Mouse (Mus musculus) gastrocnemius, postnatal 14 days (tissue): Measurements from ENCODE around the gene Tmem127. TPM values are rescaled to one million over a fixed set of nuclear protein-coding genes. Genes with fewer than 3 reads are reported as not detected.
A peak's percentile ranks its signal among the peaks of the same experiment; 100 is the strongest.
"Not testable (repeated sequence)": the region's sequence is repeated elsewhere in the genome, so short reads cannot be mapped to it uniquely, and the experiment has no call there.

Experiments
- DNase-seq: peaks from one replicate; pipeline ENCODE4 v3.0.0; 2021; ENCODE audit warnings: mixed read lengths
- intact Hi-C: fragments of 180-260 bp; cut with DNase I; formaldehyde crosslinking; loops from one replicate; pipeline ENCODE4 v1.15.1; 2025; ENCODE audit warnings: low total_unique reads
- long read RNA-seq, 2 experiments: library from polyadenylated mRNA; stranded (forward); transcript quantifications; one replicate each; pipeline ENCODE4 v2.0.0; 2021
- total RNA-seq, 2 experiments: library from RNA; stranded (reverse); gene quantifications; 2 replicates each; pipeline ENCODE4 v1.2.3; 2021

Gene Tmem127
- total RNA-seq: 10 to 100 TPM; 24.0 to 28.9 TPM
- long read RNA-seq, experiment 1, full-length matches to known transcripts: 2 of 9 reads
- long read RNA-seq, experiment 1, partial matches to known transcripts: 0 of 9 reads
- long read RNA-seq, experiment 1, other reads (novel, unspliced or antisense): 7 of 9 reads
- long read RNA-seq, experiment 2, full-length matches to known transcripts: 9 of 15 reads
- long read RNA-seq, experiment 2, partial matches to known transcripts: 1 of 15 reads
- long read RNA-seq, experiment 2, other reads (novel, unspliced or antisense): 5 of 15 reads

DNA sequence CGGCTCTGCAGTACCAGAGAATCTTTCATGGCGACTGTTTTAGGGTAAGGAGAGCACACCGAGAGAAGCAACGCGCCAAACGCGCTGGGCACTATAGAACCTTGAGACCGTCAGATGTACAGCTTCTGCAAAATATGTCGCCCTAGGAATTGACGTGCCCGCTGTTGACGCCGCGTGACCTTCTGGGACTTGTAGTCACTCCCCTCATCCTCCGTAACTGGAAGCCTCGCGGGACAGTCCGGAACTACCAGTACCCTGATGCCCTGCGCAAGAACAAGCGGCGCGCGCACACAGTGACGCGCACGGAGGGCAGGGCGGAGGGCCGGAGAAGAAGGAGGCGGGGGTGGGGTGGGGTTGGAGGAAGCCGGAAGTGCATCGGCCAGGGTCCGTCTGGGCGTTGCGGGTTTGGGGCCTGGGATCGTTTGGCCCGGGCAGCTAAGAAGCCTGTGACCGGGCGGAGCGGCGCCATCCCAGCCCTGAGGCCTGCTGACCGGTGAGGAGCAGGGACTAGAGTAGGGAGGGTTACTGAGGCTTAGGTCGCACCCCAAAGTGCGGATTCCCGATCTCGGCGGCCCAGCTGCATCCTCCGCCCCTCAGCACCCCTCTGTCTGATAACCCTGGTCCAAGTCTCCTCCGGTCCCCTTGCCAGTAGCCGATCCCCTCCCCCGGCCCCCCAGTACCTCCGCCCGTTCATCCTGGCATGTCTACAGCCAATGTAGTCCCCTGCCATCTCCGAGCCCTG is at the start of gene Tmem127, which contains the start of gene Ciao1:
Tmem127 (plus strand) TSS at position 317 of the 742 bp plus-strand sequence.
Ciao1 (minus strand) TSS at position 225 of the 742 bp plus-strand sequence.
- DNase-seq: peak; percentile 99
- intact Hi-C loops: loop anchor here (10.0 kb wide), 1 partner anchor 87 kb away; the partner anchor contains the start of genes Astl and Dusp2

DNA sequence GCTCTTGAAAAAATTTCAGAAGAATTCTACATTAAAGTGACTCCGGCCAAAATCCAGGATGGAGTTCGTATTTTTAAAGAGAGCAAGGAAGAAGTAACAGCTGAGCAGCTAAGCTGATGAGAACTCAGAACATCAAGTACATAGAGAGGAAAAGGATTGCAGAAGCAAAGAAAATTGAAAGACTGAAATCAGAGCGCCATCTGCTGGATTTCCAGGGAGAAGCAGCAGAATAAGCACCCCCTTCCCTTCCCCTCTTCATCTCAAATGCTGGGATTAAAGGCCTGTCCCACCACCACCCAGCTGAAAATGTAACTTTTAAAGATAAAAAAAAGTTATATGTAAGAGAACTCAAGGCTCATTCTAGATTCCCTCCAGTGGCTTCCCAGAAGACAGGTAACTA is 42.8 kb upstream of the Tmem127 start:
- intact Hi-C loops: loop anchor here (2.0 kb wide), 1 partner anchor 40 kb away; no protein-coding TSS in a partner anchor
- DNase-seq: peak; percentile 26

DNA sequence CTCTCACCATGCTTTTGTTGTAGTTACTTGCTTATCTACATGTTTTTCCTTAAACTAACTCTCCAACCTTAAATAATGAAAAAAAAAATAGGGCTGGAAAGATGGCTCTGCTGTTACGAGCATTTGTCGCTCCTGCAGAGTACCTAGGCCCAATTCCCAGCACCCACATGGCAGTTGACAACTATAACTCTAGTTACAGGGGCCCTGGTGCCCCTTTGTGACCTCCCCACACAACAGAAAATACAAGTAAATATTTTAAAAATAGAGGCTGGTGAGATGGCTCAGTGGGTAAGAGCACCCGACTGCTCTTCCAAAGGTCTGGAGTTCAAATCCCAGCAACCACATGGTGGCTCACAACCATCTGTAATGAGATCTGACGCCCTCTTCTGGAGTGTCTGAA is 41.8 kb upstream of the Tmem127 start:
- DNase-seq: not testable (repeated sequence)
- intact Hi-C loops: loop anchor here (2.0 kb wide), 1 partner anchor 41 kb away; no protein-coding TSS in a partner anchor

DNA sequence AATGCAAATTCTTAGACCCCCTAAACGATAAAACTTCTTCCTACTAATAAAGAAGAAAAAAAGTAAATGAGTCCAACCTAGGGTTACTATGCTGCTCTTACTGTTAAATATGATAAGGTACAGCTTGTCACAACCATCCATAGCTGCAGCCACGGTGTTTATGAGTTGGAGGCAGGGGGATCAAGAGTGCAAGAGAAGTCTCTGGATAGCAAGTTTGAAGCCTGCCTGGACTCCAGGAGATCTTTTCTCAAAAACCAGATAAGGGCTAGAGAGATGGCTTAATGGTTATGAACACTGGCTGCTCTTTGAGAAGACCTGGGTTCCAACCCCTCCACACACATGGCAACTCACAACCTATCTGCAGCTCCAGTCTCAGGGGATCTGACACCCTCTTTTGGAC is 40.8 kb upstream of the Tmem127 start:
- intact Hi-C loops: no loop called here

DNA sequence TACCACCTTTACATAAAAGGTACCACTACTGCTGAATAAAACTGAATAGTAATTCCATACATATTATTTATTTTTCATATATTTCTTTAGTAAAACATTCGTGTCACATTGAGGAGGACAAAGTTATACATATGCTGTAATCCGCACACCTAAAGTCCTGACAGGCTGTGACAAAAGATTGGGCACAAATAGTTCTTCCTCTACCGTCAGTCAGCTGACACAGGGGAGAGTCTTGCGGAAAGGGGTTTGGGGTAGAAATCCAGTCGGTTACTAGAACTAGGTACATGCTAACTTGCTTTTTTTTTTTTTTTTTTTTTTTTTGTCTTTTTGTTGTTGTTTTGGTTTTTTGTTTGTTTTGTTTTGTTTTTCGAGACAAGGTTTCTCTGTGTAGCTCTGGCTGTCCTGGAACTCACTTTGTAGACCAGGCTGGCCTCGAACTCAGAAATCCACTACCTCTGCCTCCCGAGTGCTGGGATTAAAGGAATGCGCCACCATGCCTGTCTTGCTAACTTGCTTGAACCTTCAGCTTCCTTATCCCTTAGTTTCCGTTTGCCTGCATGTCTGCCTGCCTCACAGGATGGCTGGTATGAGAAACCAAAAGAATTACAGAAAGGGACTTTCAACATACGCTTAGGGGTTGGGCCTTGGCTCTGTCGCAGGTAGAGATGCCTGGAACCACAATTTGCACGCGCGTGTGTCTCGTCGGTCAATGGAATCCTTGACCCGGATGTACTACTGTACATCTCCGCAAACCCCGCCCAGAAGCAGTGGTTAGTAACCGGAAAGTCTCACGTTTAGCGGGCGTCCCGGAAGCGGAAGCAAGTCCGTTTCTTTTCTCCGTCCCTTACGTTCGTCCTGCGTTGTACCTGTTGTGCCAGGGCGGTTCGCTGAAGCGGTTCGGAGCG is 39.9 kb upstream of the Tmem127 start, which contains the start of the genes 1810024B03Rik and Snrnp200:
1810024B03Rik (minus strand) TSS at position 734 of the 905 bp plus-strand sequence.
Snrnp200 (plus strand) TSS at position 840 of the 905 bp plus-strand sequence.
- intact Hi-C loops: no loop called here
- DNase-seq: peak; percentile 93

More for the DNA sequence above, 40.8 kb upstream of the Tmem127 start:
- no peak for DNase-seq

DNA sequence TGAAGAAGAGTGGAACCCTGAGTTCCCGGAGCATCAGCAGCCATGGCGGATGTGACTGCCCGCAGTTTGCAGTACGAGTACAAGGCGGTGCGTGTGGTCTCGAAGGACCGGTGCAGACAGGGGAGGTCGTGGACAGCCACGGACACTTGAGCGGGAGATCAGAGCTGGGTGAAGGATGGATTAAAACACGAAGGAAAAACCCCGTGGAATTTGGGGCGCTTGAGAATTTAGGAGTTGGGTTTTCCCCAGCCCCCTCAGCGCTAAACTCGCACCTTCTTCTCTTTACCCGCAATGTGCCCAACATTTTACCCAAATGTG is 39.3 kb upstream of the Tmem127 start:
- no peak for DNase-seq
- intact Hi-C loops: no loop called here

DNA sequence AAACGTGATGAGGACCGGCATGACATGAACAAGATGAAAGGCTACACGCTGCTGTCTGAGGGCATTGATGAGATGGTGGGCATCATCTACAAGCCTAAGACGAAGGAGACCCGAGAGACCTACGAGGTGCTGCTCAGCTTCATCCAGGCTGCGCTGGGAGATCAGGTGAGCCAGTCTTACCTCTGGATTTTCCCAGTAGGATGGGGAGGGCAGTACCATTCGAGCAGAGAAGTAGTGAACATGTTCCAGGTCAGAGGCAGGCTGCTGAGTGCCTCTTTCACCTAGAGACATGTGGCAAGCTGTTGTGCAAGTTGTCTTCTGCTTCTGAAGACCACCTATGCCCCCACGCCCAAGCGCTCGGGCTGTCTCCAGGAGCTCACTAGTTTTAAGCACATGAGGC is 37.0 kb upstream of the Tmem127 start:
- intact Hi-C loops: no loop called here

DNA sequence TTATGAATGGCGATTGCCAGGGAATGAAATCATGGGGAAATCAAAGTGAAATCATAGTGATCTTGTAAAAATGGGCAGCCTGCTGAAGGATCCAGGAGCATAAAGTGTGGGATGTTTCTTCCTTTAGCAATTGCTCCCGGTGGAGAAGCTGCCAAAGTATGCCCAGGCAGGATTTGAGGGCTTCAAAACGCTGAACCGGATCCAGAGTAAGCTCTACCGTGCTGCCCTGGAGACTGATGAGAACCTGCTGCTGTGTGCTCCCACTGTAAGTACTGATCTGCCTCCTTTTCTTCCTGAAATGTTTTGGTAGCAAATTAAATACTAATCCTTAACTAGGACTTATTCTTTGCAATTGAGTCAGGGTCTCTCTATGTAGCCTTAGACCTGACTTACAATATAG is 30.0 kb upstream of the Tmem127 start:
- intact Hi-C loops: no loop called here
- no peak for DNase-seq

More for the DNA sequence above, 37.0 kb upstream of the Tmem127 start:
- DNase-seq: no peak

DNA sequence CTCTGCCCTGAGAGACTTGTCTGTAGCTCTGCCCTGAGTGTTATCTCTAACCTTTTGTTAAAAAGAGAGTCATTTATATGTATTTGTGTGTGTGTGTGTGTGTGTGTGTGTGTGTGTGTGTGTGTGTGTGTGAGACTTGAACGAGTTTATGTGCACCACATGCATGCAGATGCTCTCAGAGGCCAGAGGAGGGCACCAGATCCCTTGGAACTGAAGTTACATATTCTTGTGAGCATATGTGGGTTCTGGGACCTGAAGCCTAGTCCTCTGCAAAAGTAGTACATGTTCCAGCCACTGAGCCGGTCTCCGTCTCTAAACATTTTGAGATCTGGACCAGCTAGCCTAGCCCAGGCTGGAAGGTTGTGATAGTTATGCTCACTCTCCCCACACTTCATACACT is 22.4 kb upstream of the Tmem127 start:
- intact Hi-C loops: loop anchor here (10.0 kb wide), 1 partner anchor 170 kb away; no protein-coding TSS in a partner anchor
- no peak for DNase-seq

DNA sequence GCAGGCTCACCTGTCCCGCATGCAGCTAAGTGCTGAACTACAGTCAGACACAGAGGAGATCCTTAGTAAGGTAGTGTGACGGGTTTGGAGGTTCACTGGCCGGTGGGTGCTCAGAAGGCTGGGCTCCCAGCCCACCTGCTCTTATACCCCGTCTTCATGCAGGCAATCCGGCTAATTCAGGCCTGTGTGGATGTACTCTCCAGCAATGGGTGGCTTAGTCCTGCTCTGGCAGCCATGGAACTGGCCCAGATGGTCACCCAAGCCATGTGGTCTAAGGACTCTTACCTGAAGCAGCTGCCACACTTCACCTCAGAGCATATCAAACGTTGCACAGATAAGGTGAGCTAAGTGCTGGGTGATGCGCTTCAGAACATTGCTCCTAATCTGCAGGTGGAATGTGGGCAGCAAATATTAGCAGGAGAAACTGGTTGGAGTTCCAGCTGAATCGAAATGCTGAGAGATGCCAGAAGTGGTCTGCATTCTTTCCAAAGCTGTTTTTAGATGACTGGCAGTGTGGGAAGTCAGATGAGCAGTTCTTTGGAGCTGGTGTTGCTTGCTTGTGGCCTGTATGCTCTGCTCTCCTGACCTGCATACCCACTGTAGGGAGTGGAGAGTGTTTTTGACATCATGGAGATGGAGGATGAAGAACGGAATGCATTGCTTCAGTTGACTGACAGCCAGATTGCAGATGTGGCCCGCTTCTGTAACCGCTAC is 9.7 kb upstream of the Tmem127 start:
- intact Hi-C loops: no loop called here
- DNase-seq: no peak

DNA sequence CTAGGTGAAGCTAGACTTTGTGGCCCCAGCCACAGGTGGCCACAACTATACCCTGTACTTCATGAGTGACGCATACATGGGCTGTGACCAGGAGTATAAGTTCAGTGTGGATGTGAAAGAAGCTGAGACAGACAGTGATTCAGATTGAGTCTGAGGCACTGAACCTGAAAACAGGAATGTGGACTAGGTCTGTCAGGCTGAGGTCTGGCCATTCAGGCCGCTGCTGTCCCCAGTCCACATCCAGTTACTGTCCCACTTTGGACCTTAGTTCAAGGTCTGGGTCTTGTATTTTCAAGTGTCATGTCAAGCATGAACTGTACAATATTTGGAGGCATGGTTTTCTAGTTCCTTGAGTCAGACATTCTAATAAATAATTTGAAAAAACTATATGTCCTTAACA is 7.6 kb upstream of the Tmem127 start:
- intact Hi-C loops: loop anchor here (10.0 kb wide), 1 partner anchor 95 kb away; the partner anchor contains the start of genes Astl and Dusp2
- no peak for DNase-seq

DNA sequence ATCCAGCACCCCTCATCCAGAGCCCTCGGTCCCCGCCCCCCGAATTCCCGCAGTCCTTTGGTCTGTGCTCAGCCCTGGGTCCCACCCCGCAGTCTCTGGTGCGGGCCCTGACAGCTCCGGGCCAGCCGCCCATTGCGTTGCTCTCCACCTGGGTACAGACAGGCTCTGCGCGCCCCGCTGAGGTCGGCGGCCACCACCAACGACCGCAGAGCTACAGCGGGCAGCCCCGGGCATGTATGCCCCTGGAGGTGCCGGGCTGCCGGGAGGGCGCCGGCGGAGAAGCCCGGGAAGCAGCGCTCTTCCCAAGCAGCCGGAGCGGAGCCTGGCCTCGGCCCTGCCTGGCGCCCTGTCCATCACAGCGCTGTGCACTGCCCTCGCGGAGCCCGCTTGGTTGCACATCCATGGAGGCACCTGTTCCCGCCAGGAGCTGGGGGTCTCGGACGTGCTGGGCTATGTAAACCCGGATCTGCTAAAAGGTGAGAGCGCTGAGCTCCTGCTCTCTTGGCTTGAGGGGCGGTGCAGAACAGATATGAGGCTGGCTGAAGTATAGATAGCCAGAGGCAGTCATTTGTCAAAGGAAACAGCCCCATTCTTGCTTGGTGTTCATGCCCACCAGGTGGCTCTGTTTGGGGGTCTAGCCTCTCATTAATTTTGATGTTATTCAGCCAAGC is 761 bp downstream of the Tmem127 start:
- intact Hi-C loops: loop anchor here (10.0 kb wide), 1 partner anchor 86 kb away; the partner anchor contains the start of genes Astl and Dusp2
- DNase-seq: peak; percentile 59

DNA sequence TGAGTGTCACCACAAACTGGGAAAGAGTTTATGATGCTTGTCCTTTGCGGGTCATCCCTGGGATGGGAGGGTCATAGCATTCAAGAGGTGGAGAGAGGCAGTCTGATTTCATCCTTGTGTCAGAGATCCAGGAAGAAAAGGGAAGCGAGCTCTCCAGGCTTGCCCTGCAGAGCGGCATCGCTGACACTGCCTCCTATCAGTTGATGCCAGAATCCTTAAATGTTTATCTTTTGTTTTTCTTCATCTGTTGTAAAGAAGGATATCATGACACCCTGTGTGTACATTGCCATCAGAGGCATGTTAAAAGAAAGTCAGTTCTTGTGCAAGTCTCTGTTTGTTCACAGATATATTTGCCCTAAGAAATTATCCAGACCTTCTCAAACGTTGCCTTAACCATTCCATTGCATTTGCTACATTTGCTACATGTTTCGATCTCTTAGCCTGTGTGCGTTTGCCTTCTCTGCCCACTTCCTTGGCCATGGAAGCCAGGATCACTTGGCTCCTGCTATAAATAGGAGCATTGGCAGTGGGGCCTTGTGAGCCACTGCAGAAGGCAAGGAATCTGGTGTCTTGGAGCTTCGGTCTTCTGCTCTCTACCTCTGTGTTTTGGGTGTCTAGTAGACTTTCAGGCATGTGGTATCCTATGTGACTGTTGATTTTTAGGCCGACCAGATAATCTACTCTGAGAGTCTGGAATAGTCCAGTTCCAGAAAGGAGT is 2.7 kb downstream of the Tmem127 start:
- DNase-seq: peak; percentile 15
- intact Hi-C loops: no loop called here

DNA sequence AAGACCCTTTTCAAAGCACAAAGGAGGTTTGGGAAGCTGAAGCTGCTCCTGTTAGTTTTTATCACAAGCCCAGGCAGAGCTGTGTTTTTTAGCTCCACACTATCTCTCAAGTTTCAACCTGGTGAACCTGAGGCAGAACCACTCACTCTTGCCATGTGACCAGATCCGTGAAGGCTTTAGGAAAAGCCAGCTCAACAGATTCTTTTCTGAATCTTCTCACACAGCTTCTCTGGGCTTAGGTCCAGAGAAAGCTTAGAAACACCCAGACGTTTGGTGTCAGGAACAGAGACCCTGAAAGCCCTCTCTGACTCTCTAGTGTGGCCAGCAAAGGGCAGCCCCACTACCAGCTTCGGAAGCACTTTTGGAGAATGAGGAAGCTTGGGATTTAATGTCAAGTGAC is 3.7 kb downstream of the Tmem127 start:
- DNase-seq: no peak
- intact Hi-C loops: no loop called here

DNA sequence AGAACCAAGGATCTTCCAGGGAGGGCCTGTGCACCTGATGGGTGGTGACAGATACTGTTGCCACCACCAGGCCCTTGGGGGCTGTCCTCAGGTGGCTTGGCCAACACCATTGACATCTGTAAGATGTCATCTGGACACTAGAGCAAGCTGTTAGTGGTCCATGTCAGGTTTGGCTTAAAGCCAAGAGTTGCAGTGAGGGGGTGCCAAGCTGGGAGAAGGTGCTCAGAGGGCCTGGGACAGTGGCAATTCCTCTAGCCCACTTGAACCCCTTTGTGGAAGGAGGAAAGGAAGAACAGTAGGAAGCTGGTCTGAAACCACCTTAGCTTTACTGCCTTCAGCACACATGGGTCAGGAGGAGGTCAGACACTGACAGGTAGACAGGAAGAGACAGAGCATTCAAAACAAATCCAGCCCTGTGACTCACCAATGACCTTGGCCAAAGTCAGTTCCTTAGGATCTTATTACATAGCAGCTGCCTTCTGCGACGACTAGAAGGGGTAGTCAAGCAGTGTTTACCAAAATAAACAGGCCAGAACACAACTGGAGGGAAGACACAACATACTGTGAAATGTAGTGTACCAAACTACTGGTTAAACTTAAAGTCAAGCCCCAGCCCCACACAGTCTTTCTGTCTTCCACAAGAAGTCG is 4.3 kb downstream of the Tmem127 start:
- intact Hi-C loops: no loop called here
- peak; percentile 18 for DNase-seq

DNA sequence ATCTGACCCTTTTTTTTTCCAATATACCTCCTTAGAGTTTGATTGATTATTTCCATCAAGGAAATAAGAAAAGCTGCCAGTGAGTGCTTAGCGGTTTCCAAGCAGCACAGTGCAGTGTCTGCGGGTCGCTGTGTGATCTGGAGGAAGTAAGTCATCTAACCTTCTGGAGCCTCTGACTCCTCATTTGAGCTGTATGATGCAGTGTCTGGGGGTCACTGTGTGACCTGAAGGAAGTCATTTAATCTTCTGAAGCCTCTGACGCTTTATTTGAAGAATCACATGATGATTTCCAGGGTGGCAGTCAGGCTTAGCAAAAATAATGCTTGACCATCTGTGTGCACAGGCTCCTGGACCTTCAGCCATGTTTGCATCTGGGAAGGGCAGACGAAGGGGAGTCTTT is 5.1 kb downstream of the Tmem127 start:
- DNase-seq: no peak
- intact Hi-C loops: no loop called here

DNA sequence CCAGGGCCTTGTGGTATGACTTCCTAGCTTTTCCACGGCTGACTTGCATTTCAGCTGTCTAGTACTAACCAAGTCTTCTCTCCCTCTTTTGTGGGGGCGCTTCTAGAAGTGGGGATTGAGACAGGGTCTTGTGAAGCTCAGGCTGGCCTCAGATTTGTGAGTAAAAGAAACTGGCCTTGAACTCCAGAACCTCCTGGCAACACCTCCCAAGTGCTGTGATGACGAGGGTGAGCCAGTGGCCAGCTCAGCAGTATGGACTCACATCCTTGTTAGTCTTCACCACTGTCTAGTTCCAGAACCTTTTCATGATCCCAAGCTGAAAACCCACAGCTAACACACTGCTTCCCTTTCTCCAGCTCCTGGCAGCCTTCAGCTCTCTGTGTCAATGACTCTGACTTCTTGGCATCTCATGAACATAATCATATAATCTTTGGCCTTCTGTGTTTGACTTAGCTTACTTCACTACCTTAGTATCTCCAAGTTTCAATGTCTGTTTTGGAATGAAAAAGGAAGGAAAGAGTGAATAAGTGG is 7.0 kb downstream of the Tmem127 start:
- intact Hi-C loops: no loop called here
- no peak for DNase-seq
